9 mouse cellular contexts compared by ENCODE assay signal in the genomic region with DNA sequence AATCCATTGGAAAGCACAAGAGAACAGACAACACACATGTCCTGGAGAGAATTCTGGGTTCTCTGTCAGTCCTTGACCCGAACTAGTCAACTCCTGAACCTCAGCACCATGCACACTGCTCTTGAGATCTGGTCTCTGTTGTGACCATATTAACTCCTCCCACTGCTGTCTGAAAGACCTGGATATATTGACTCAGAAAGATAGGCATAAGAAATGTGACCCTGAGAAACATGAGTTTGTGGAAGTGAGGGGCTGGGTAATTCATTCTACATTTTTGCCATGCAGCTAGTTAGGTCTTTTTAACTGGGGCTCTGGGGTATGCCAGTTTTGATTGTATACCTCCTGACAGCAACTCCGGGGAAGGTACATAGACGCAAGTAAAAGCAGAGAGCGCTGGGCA. TPM values are rescaled to one million over a fixed set of nuclear protein-coding genes. Genes with fewer than 3 reads are reported as not detected.
DNase-seq lines count a peak whose midpoint lies in the region; ATAC-seq lines count a peak whose summit lies in the region.
"Had no signal": no experiment of that assay in that cellular context is flagged by ENCODE, and none has a peak within 500 bp of the region (broad histone marks: within the 10 kb centered on the region; RNA-seq: fewer than 3 reads in every experiment).

No protein-coding gene starts in this region.

- H3K4me3 ChIP-seq in kidney, embryonic 14.5 days (ENCODE audit: low read length), result peak overlapping the region; percentile 56
- H3K4me3 ChIP-seq in embryonic facial prominence, embryonic 15.5 days (replicated peaks), result peak overlapping the region; percentile 70
- peak overlapping the region; percentile 67 for H3K4me3 ChIP-seq in intestine, embryonic 14.5 days (ENCODE audit: low read depth, low read length)
- no peak overlapping the region for H3K4me3 ChIP-seq in midbrain, embryonic 16.5 days (ENCODE audit: low read depth, low read length)

- DNase-seq in kidney, adult 11 months, result no peak
- DNase-seq in intestine, embryonic 14.5 days (ENCODE audit: low spot score), result no peak
- DNase-seq in right cerebral cortex, postnatal 14 days, result no peak
- DNase-seq in layer of hippocampus, adult 18-20 months (ENCODE audit: low spot score in 2 of 2), result no peak
- DNase-seq: cerebellum, adult 11 months; gastrocnemius, postnatal 25 days had no signal

- ATAC-seq in kidney, embryonic 14.5 days (ENCODE audit: low FRiP score, low TSS enrichment), result no peak
- ATAC-seq in embryonic facial prominence, embryonic 15.5 days (ENCODE audit: insufficient number of reproducible peaks, low FRiP score, low TSS enrichment, low read depth), result no peak
- ATAC-seq in intestine, embryonic 14.5 days (replicated peaks; ENCODE audit: low FRiP score, low TSS enrichment, low read depth), result no peak
- no peak for ATAC-seq in midbrain, embryonic 16.5 days

- no peak overlapping the region; the same call in 1 of the 2 replicates for H3K9ac ChIP-seq in kidney, embryonic 14.5 days (ENCODE audit: low read depth, low read length)
- no peak overlapping the region for H3K9ac ChIP-seq in embryonic facial prominence, embryonic 15.5 days
- peak overlapping the region; percentile 75 for H3K9ac ChIP-seq in intestine, embryonic 14.5 days (ENCODE audit: low read length)
- H3K9ac ChIP-seq in midbrain, embryonic 16.5 days (ENCODE audit: low read depth, low read length), result no peak overlapping the region

- H3K36me3 ChIP-seq in kidney, embryonic 14.5 days (ENCODE audit: control insufficient read depth, insufficient read depth, low read length), result no peaks in the 10 kb centered on the region
- H3K36me3 ChIP-seq in embryonic facial prominence, embryonic 15.5 days, result no peaks in the 10 kb centered on the region
- no peaks in the 10 kb centered on the region for H3K36me3 ChIP-seq in intestine, embryonic 14.5 days (ENCODE audit: control insufficient read depth, insufficient read depth, low read length)
- no peaks in the 10 kb centered on the region for H3K36me3 ChIP-seq in midbrain, embryonic 16.5 days (ENCODE audit: control insufficient read depth, insufficient read depth, low read length)

- H3K27ac ChIP-seq in kidney, embryonic 14.5 days (ENCODE audit: low read depth, low read length), result no peak overlapping the region
- H3K27ac ChIP-seq in embryonic facial prominence, embryonic 15.5 days (replicated peaks), result no peak overlapping the region
- H3K27ac ChIP-seq in intestine, embryonic 14.5 days (ENCODE audit: low read depth), result no peak overlapping the region
- H3K27ac ChIP-seq in midbrain, embryonic 16.5 days (ENCODE audit: low read length), result no peak overlapping the region

- no peaks in the 10 kb centered on the region for H3K27me3 ChIP-seq in kidney, embryonic 14.5 days (ENCODE audit: control insufficient read depth, insufficient read depth, low read length)
- no peaks in the 10 kb centered on the region for H3K27me3 ChIP-seq in embryonic facial prominence, embryonic 15.5 days
- H3K27me3 ChIP-seq in intestine, embryonic 14.5 days (replicated peaks; ENCODE audit: control insufficient read depth, insufficient read depth, low read length), result no peaks in the 10 kb centered on the region
- H3K27me3 ChIP-seq in midbrain, embryonic 16.5 days (ENCODE audit: control insufficient read depth, insufficient read depth, low read depth, low read length), result peaks cover 2% of the 10 kb centered on the region; the same call in 1 of the 2 replicates

- WGBS in kidney, embryonic 14.5 days, result 51% methylated on average over 4 of the region's 4 CpGs
- WGBS in embryonic facial prominence, embryonic 15.5 days, result 38% methylated on average over 4 of the region's 4 CpGs
- 17% methylated on average over 4 of the region's 4 CpGs for WGBS in intestine, embryonic 14.5 days
- 41% methylated on average over 4 of the region's 4 CpGs for WGBS in midbrain, embryonic 16.5 days

- peaks cover 5% of the 10 kb centered on the region; the same call in 1 of the 2 replicates for H3K4me1 ChIP-seq in kidney, embryonic 14.5 days (ENCODE audit: control insufficient read depth, insufficient read depth, low read length)
- peaks cover 33% of the 10 kb centered on the region for H3K4me1 ChIP-seq in embryonic facial prominence, embryonic 15.5 days
- H3K4me1 ChIP-seq in intestine, embryonic 14.5 days (replicated peaks; ENCODE audit: control insufficient read depth, insufficient read depth, low read length), result no peaks in the 10 kb centered on the region; the same call in 1 of the 2 replicates
- peaks cover 4% of the 10 kb centered on the region; the same call in 1 of the 2 replicates for H3K4me1 ChIP-seq in midbrain, embryonic 16.5 days (ENCODE audit: control insufficient read depth, insufficient read depth, low read length)

- peak overlapping the region; percentile 88 for H3K4me2 ChIP-seq in kidney, embryonic 14.5 days (replicated peaks; ENCODE audit: low read depth, low read length)
- H3K4me2 ChIP-seq in embryonic facial prominence, embryonic 15.5 days (replicated peaks), result peak overlapping the region; percentile 92
- peak overlapping the region; percentile 72 for H3K4me2 ChIP-seq in intestine, embryonic 14.5 days (ENCODE audit: low read length)
- peak overlapping the region; percentile 89 for H3K4me2 ChIP-seq in midbrain, embryonic 16.5 days (ENCODE audit: low read length)

- H3K9me3 ChIP-seq in kidney, embryonic 14.5 days (ENCODE audit: control insufficient read depth, low read length), result no peaks in the 10 kb centered on the region
- H3K9me3 ChIP-seq in embryonic facial prominence, embryonic 15.5 days (replicated peaks), result no peaks in the 10 kb centered on the region
- no peaks in the 10 kb centered on the region for H3K9me3 ChIP-seq in intestine, embryonic 14.5 days (ENCODE audit: control insufficient read depth, low read length)
- no peaks in the 10 kb centered on the region for H3K9me3 ChIP-seq in midbrain, embryonic 16.5 days (replicated peaks; ENCODE audit: control insufficient read depth, low read length, poor library complexity, severe bottlenecking)

RNA-seq across cellular contexts. Expression of gene P3h2, which starts 1.3 kb away (rescaled TPM):
- 4.5 and 9.5 TPM in 2 replicates for polyA plus RNA-seq in kidney, embryonic 14.5 days (2014; fragmentation: Nextera tagmentation; extraction: Ambion mirVana)
- polyA plus RNA-seq in embryonic facial prominence, embryonic 15.5 days (2015; fragmentation: Nextera tagmentation; extraction: Ambion mirVana), result 6.7 and 8.0 TPM in 2 replicates
- 6.2 and 6.5 TPM in 2 replicates for polyA plus RNA-seq in intestine, embryonic 14.5 days (2014; fragmentation: Nextera tagmentation; extraction: Ambion mirVana)
- 0.62 and 0.75 TPM in 2 replicates for polyA plus RNA-seq in midbrain, embryonic 16.5 days (2015; fragmentation: Nextera tagmentation; extraction: Ambion mirVana)
- total RNA-seq in layer of hippocampus, adult 18-20 months (2021), result 1 to 10 TPM; 3.0 to 4.0 TPM
